Mouse (Mus musculus) lung, postnatal 0 days (tissue): ENCODE data around the gene Cstad. TPM values are rescaled to one million over a fixed set of nuclear protein-coding genes. Genes with fewer than 3 reads are reported as not detected.

ENCODE experiments used
- ATAC-seq: fragments of 200-750 bp; cut with Nextera tagmentation; 2 replicates; pipeline ENCODE4 v1.8.0; 2017; ENCODE audit warnings: moderate library complexity
- DNase-seq: peaks from one replicate; pipeline ENCODE4 v3.0.0-alpha.2; 2016; ENCODE audit warnings: low spot score
- H3K27ac ChIP-seq: fragments of 300-500 bp; sonication (generic); 2 replicates; pipeline ENCODE4 v1.5.1; 2014; ENCODE audit warnings: antibody characterized with exemption, mild to moderate bottlenecking, low read length, mixed read lengths
- H3K27me3 ChIP-seq: fragments of 300-500 bp; sonication (generic); replicated peaks from 2 replicates; pipeline ENCODE4 v1.6.1; 2014; ENCODE audit warnings: low read length, mixed read lengths; ENCODE audit not compliant: insufficient read depth
- H3K36me3 ChIP-seq: fragments of 300-500 bp; sonication (generic); 2 replicates; pipeline ENCODE4 v1.6.1; 2014; ENCODE audit warnings: low read length, mixed read lengths; ENCODE audit not compliant: insufficient read depth
- H3K4me1 ChIP-seq: fragments of 300-500 bp; sonication (generic); 2 replicates; pipeline ENCODE4 v1.6.1; 2014; ENCODE audit warnings: antibody characterized with exemption, low read depth, low read length, mixed read lengths; ENCODE audit not compliant: insufficient read depth
- H3K4me2 ChIP-seq: fragments of 300-500 bp; sonication (generic); replicated peaks from 2 replicates; pipeline ENCODE4 v1.6.1; 2014; ENCODE audit warnings: low read depth, mild to moderate bottlenecking, low read length, moderate library complexity, mixed read lengths
- H3K4me3 ChIP-seq: fragments of 300-500 bp; sonication (generic); 2 replicates; pipeline ENCODE4 v1.5.1; 2014; ENCODE audit warnings: low read depth, low read length
- H3K9ac ChIP-seq: fragments of 300-500 bp; sonication (generic); replicated peaks from 2 replicates; pipeline ENCODE4 v1.6.1; 2014; ENCODE audit warnings: low read depth, mild to moderate bottlenecking
- H3K9me3 ChIP-seq: fragments of 300-500 bp; sonication (generic); 2 replicates; pipeline ENCODE4 v1.6.1; 2016; ENCODE audit warnings: low read length, mixed read lengths
- CTCF ChIP-seq: IDR thresholded peaks from 2 replicates; pipeline ENCODE4 v1.5.1; 2016; ENCODE audit warnings: antibody characterized with exemption, mild to moderate bottlenecking
- EP300 ChIP-seq: IDR thresholded peaks from 2 replicates; pipeline ENCODE4 v1.6.1; 2016; ENCODE audit warnings: antibody characterized with exemption, mild to moderate bottlenecking, control low read depth
- WGBS: fragments of 180-500 bp; shearing (Covaris S2); extraction: QIAGEN DNeasy Blood & Tissue Kit; methylation state at CpG from one replicate; pipeline ENCODE4 v1.1.7; 2014; 5-methylcytosine and 5-hydroxymethylcytosine counted together
- polyA plus RNA-seq: library from polyadenylated mRNA; unstranded; fragments of >200 nt; fragmentation: Nextera tagmentation; extraction: Ambion mirVana; gene quantifications from 2 replicates; pipeline ENCODE4 v1.2.1, GENCODE M21; 2015

Cstad gene
- polyA plus RNA-seq, 1 experiment from 2014 or later: 2.3 TPM

- TF ChIP-seq CTCF (no peak), EP300 (no peak)
- 49% methylated on average over 2 of the region's 2 CpGs for WGBS
These were observed 16.8 kb upstream of the Cstad start for GRCm38 (mm10) chr2:30578006-30578405.

GRCm38 (mm10) chr2:30587161-30587560, 7.7 kb upstream of the Cstad start:
- peak; percentile 22; the same call in 1 of the 2 replicates for ATAC-seq
- WGBS: 25% methylated on average over 8 of the region's 8 CpGs
- Histone ChIP-seq H3K27me3 (no peaks in the 10 kb centered on the region), H3K4me2 (no peak overlapping the region), H3K4me3 (no peak overlapping the region), H3K9ac (no peak overlapping the region), H3K27ac (no peak overlapping the region), H3K4me1 (no peaks in the 10 kb centered on the region; the same call in 1 of the 2 replicates), H3K9me3 (no peaks in the 10 kb centered on the region), H3K36me3 (no peaks in the 10 kb centered on the region)
- peak; percentile 91 for DNase-seq
- TF ChIP-seq CTCF (no peak), EP300 (no peak)

More at GRCm38 (mm10) chr2:30578006-30578405, 16.8 kb upstream of the Cstad start:
- Histone ChIP-seq H3K4me3 (no peak overlapping the region), H3K9me3 (no peaks in the 10 kb centered on the region; the same call in 1 of the 2 replicates), H3K9ac (no peak overlapping the region), H3K36me3 (no peaks in the 10 kb centered on the region), H3K27me3 (no peaks in the 10 kb centered on the region), H3K4me1 (no peaks in the 10 kb centered on the region), H3K4me2 (no peak overlapping the region), H3K27ac (no peak overlapping the region)
- DNase-seq (no peak), ATAC-seq (no peak)

GRCm38 (mm10) chr2:30587671-30588070, 7.2 kb upstream of the Cstad start:
- Histone ChIP-seq H3K27me3 (no peaks in the 10 kb centered on the region), H3K36me3 (no peaks in the 10 kb centered on the region), H3K4me2 (no peak overlapping the region), H3K27ac (no peak overlapping the region), H3K9me3 (no peaks in the 10 kb centered on the region), H3K9ac (no peak overlapping the region), H3K4me1 (no peaks in the 10 kb centered on the region; the same call in 1 of the 2 replicates), H3K4me3 (no peak overlapping the region)
- no peak for DNase-seq
- TF ChIP-seq CTCF (no peak), EP300 (no peak)
- no peak for ATAC-seq
- WGBS: 61% methylated on average over 2 of the region's 2 CpGs

GRCm38 (mm10) chr2:30588985-30589511, 5.8 kb upstream of the Cstad start:
- ATAC-seq (peak; percentile 75), DNase-seq (peak; percentile 82)

GRCm38 (mm10) chr2:30589781-30590180, 5.1 kb upstream of the Cstad start:
- WGBS: 63% methylated on average over 4 of the region's 4 CpGs
- no peak overlapping the region for H3K4me3 ChIP-seq
- H3K27ac ChIP-seq: peak overlapping the region; percentile 82
- H3K9me3 ChIP-seq: no peaks in the 10 kb centered on the region
- no peak overlapping the region for H3K4me2 ChIP-seq
- no peak for TF ChIP-seq CTCF
- no peak for TF ChIP-seq EP300
- H3K4me1 ChIP-seq: peaks cover 12% of the 10 kb centered on the region
- H3K27me3 ChIP-seq: no peaks in the 10 kb centered on the region
- DNase-seq: no peak
- ATAC-seq: no peak
- no peak overlapping the region for H3K9ac ChIP-seq
- no peaks in the 10 kb centered on the region for H3K36me3 ChIP-seq

More at GRCm38 (mm10) chr2:30588985-30589511, 5.8 kb upstream of the Cstad start:
- TF ChIP-seq EP300: no peak
- no peak for TF ChIP-seq CTCF
- no peak overlapping the region for H3K4me2 ChIP-seq
- WGBS: 40% methylated on average over 4 of the region's 4 CpGs
- H3K27ac ChIP-seq: peak overlapping the region; percentile 82
- no peaks in the 10 kb centered on the region for H3K27me3 ChIP-seq
- no peaks in the 10 kb centered on the region for H3K9me3 ChIP-seq
- no peaks in the 10 kb centered on the region for H3K36me3 ChIP-seq
- no peak overlapping the region for H3K4me3 ChIP-seq
- H3K9ac ChIP-seq: no peak overlapping the region
- peaks cover 6% of the 10 kb centered on the region; the same call in 1 of the 2 replicates for H3K4me1 ChIP-seq

- DNase-seq: peak; percentile 96
These were observed 3.9 kb upstream of the Cstad start for GRCm38 (mm10) chr2:30590909-30591308.

More at GRCm38 (mm10) chr2:30590909-30591308, 3.9 kb upstream of the Cstad start:
- Histone ChIP-seq H3K9ac (no peak overlapping the region), H3K4me2 (no peak overlapping the region), H3K9me3 (no peaks in the 10 kb centered on the region), H3K36me3 (no peaks in the 10 kb centered on the region), H3K27ac (peak overlapping the region; percentile 65), H3K4me3 (no peak overlapping the region), H3K27me3 (no peaks in the 10 kb centered on the region), H3K4me1 (peaks cover 12% of the 10 kb centered on the region)
- TF ChIP-seq EP300 (no peak; the same call in 1 of the 2 replicates), CTCF (no peak)
- 2% methylated on average over 3 of the region's 3 CpGs for WGBS
- ATAC-seq: peak; percentile 70
